Mouse (Mus musculus) liver, postnatal 0 days (tissue): ENCODE measurements around the gene 3110082I17Rik.

ENCODE experiments used
- CTCF ChIP-seq: sonication (generic); IDR thresholded peaks from 2 replicates; pipeline ENCODE4 v1.5.1; 2016; ENCODE audit warnings: antibody characterized with exemption, low read depth
- EP300 ChIP-seq: IDR thresholded peaks from 2 replicates; pipeline ENCODE4 v1.6.1; 2016; ENCODE audit warnings: antibody characterized with exemption, low read depth, mild to moderate bottlenecking

DNA sequence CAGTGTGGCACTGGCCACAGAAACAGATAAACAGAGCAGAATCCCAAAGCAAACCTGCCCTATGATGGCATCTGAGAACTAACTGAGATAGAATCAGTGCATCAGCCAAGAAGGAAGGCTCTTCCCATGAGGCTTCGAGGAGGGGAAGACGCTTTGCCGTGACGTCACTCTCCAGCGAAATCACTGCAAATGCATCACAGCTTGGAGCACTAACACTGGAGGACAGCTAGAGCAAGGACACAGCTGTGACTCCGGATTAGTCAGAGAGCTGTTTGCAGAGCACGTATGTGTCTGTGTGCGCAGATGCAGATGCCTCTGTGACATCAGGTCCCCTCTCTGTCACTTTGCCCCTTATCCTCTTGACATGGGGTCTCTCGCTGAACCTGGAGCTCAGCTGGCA lies 148.5 kb downstream of the 3110082I17Rik start:
- TF ChIP-seq EP300 (no peak), CTCF (no peak)
